Mouse (Mus musculus): ENCODE results near the gene Cox6a1.
"Not testable (repeated sequence)": the region's sequence is repeated elsewhere in the genome, so short reads cannot be mapped to it uniquely, and the experiment has no call there.

Gene Cox6a1

DNA sequence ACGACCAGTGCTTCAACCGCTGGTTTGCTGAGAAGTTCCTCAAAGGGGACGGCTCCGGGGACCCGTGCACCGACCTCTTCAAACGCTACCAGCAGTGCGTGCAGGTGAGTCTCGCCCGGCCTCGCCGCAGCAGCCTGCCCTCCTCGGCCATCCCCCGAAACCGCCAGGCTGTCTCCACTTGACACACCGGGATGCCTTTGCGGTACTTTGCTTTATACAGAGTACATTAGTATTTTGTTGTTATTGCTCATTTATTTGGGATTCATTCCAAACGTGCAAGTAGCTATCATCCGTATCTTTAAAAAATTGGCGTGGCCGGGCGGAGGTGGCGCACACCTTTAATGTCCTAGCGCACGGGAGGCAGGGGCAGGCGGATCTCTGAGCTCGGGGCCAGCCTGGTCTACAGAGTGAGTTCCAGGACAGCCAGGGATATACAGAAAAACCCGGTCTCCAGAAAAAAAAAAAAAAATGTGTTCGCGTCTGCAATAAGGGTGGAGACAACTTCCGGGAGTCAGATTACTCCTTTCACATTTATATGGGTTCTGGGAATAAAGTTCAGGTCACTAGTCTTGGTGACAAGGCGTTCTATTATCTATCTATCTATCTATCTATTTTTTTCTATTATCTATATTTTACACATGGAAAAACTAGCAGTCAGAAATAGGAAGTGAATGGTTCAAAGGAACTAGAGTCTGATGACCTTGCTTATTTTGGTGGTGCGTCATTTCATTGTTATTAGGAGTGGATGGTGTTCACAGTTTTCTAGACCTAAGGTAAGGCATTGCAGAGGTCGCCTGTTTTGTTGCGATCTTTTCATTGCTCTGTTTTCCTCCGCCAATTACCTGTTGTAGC lies 7.2 kb downstream of the Cox6a1 start:
- DNase-seq, result no peak

DNA sequence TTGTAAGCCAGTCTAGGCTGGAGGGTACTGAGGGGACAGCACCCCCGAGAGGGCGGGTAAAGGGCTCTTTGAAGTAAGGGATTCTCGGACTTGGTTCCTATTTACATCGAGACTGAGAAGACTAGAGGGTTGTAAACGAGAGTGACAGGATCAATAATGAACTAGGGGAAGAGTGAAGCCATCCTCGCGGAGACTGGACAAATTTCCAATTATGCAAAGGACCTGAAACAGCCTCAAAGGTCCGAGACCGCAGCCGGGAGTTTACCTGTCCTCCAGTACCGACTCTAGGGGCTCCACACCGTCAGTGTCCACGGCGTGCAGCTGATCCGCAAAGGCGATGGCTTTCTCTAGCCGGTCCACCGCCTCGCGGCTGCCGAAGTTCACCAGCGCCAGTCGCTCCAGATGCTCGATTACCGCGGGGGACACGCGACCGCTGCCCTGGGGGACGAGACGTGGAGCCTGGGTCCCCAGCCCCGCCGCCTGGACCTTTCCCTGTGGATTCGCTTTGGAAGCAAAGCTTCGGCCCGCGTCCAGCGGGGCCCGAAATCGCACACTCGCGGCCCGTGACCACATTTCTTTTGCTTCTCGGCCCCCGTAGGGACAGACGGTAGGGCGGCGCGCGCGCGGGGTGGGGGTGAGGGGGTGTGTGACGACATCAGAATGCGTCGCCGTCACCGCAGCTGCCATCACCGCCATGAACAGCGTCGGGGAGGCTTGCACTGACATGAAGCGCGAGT lies 8.0 kb downstream of the Cox6a1 start, which contains the start of the genes Gatc and Triap1:
Gene Gatc, minus strand, starts transcription at position 602 of the 737 bp plus-strand sequence.
Gene Triap1, plus strand, starts transcription at position 649 of the 737 bp plus-strand sequence.
- peak; percentile 96 for DNase-seq

DNA sequence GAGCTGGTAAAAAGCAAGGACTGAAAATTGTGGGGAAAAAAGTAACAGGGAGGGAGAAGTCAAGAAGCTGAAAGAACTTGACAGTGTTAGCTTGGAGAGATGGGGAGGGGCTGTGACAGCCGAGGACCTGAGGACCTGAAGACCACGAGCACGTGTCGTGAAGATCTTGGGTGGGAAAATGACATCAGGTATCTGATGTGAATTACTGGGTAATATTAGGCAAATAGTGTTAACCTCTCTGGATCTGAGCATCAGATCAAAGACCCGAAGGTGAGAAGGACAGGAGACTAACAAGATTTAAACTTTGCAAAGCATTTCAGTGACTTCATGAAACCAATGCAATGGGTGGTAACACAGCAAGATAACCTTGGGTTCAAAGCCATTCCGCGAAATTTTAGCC lies 8.8 kb downstream of the Cox6a1 start:
- DNase-seq, result no peak

DNA sequence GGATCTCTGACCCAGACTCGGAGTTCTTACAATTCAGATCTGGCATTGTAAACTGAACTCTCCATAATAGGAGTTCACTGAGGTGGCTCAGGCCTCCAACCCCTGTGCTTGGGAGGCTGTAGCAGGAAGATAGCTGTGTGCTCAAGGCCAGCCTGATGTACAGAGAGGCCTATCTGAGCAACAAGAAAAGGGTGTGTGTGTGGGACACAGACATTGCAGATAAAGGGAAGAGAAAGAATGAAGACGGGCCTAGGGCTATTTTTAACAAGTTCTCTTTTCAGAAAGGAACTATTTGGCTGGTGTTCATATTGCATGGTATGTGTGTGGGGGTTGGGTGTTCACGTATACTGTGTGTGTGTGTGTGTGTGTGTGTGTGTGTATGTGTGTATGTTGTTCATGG lies 15.2 kb downstream of the Cox6a1 start:
- DNase-seq, result no peak

DNA sequence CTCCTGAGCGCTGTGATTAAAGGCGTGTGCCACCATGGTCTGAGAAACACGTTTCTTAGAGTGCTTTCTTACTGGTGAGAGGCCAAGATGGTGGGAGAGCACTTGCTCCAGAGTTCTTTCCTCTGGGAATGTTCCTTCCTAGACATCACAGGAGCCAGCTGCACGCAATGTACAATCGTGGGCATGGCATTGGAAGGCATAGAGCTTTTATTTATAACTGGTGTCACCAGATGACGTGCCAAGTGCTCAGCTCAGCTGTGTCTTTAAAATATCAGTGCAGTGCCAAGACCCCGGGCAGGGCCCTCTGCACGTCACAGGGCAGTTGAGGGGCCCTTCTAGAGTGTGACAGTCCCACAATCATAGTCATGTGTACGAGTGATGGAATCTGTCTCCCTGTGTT lies 17.8 kb downstream of the Cox6a1 start:
- DNase-seq, result no peak

DNA sequence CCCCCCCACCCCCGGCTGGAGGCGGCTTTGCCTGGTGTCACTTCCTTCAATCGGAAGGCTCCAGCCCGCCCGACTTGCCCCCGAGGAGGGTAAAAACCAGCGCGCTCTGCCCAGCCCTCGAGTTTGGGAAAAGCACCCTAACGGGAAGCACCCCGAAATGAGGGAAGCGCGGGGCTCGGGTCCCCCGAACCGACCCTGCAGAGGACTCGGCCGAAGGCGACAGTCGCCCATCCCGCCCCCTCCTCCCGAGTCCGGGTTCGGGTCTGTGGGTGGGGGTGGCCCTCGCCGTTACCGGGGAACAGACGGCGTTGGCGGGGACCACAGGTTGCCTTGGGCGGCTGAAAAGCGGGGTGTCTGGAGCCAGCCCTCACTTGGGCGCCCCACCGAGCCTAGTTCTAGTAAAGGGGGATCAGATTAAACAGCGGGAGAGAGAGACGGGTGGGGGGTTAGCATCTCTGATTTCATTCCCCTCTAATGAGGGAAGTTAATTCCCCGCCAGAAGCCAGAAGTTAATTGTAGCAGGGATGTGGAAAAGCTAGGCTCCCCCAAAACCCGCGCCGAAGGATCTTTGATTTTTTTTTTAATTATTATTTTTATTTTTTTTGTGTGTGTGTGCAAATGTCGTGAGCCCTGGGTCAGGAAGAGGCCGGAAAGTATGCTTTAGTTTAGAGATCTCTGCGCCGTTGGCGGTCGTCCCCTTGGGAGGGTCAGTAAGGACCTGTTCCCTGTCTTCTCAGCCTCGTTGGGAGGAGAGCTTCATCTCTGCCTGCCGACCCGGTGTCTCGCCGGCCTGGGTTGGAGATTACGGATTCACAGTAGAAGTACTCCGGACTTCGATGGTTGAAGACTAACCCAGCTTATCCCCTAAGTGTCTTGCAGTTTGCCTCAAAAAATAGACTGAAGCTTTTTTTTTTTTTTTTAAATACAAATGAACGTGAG lies 20.9 kb downstream of the Cox6a1 start:
- peak; percentile 47 to 60 for DNase-seq

DNA sequence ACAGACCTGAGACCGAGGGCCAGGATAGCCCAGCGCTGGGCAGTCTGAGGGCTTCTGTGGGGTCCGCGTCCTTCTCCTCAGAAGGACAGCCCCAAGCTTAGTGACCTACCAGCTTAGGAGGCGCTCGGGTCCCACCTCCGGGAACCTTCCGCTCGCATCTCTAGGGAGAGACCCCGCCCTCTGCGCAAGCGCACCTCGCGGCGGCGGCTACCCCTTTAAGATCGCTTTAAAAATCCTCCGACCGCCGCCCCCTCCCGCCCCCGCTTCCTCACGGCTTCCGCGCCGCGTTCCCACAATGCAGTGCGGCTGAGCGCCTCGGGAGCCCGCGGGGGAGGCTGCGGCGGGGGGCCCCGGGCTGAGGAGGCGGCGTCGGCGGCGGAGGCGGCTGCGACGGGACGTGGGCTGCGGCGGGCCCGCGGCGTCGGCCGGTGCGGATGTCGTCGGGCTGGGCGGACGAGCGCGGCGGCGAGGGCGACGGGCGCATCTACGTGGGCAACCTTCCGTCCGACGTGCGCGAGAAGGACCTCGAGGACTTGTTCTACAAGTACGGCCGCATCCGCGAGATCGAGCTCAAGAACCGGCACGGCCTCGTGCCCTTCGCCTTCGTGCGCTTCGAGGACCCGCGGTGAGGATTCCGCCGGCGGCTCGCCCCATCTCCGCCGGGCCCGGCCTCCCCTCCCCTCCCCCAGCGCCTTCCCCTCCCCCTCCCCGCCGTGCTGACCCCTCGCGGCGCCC lies 21.7 kb downstream of the Cox6a1 start, which contains the start of gene Srsf9:
Gene Srsf9, plus strand, starts transcription at position 303 of the 735 bp plus-strand sequence.
- peak; percentile 98 to 99 for DNase-seq

DNA sequence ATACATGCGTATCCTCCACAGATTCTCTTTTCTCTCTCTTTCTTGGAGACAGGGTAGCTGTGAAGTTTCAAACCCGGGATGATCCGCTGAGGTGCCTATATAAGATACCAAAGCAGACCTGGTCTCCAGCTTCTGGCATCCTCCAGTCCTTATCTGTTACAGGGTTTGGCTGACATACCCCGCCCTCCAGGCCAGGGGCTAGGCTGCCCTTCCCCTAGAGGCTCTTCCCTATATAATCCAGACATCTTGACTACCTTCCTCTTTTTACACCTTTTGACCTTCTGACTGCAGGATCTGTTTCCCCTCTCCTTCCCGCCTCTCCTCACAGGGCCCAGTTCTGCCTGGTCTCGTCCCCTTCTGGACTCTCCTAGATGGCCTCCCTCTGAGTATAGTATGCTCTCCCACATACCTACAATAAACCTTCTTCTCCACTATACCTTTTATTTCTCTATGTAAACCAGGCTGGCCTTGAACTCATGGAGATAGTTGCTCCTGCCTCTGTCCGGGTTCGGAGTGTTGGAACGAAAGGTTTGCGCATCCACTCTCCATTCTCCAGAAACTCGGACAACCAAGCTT lies 22.4 kb downstream of the Cox6a1 start:
- DNase-seq, result peak in 1 of 2 experiments; percentile 29

DNA sequence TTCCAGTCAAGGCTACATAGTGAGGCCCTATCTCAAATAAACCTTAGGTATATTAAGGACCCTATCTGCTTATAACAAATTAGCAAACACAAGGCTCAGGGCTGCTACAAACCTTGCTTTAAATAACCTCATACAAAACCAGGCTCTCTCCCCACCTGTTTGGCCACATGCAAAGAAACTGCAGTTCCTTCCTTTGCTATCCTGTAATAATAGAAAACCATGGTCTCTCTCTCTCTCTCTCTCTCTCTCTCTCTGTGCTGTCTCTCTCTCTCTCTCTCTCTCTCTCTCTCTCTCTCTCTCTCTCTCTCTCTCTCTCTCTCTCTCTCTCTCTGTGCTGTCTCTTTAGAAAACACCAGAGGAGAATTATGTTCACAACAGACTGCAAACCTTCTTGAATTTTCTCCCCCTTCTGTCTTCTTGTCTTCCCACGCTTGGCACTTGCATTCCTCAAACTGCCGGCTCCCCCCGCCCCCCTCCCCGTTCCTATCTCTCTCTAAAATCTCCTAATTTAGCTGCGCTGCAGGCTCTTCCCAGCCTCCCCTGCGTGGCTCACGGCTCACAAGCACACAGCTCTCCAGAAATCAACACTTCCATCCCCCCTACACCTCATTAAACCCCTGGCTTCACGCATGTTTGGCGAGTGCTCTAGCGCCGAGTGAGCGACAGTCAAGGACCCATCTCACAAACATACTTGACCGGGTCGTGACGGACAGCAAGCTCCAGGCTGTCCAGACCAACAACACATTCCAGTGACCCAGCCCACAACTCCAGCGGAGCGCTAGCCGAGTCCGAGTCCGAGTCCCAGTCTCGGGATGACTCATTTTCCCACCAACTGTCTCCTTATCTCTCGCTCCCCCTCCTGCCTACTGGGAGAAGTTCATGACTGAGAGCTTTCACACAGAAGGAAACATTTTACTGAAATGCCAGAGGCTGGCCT lies 29.5 kb downstream of the Cox6a1 start:
- peak; percentile 83 to 85 for DNase-seq

DNA sequence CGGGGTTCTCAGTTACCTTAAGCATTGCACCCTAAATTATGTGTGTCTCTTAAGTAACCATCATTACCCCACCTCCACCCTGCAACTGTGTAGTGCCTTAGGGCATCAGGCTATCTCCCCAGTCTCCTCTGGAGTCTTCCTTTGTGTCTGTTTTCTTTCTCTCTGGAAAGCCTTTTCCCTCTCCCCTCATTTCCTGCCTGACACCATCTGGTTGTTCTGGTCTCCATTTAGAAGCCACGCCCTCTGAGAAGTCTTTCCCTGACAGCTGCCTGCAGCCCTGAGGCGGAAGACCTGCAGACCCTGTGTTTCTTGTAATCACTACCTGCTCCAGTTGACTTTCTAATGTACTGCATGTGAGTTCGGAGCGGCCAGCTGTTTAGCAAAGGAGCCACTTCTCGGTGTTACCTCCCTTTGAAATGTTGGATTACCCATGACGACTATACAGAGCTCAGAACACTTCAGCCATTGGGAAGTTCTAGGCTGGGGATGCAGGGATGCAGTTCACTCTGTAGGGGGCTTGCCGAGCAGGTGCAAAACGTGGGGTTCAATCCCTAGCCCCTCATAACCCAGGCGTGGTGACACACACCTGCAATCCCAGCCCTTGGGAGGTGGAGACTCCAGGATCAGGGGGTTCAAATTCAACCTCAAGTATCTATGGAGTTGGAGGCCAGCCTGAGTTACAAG lies 31.0 kb downstream of the Cox6a1 start:
- DNase-seq, result no peak

DNA sequence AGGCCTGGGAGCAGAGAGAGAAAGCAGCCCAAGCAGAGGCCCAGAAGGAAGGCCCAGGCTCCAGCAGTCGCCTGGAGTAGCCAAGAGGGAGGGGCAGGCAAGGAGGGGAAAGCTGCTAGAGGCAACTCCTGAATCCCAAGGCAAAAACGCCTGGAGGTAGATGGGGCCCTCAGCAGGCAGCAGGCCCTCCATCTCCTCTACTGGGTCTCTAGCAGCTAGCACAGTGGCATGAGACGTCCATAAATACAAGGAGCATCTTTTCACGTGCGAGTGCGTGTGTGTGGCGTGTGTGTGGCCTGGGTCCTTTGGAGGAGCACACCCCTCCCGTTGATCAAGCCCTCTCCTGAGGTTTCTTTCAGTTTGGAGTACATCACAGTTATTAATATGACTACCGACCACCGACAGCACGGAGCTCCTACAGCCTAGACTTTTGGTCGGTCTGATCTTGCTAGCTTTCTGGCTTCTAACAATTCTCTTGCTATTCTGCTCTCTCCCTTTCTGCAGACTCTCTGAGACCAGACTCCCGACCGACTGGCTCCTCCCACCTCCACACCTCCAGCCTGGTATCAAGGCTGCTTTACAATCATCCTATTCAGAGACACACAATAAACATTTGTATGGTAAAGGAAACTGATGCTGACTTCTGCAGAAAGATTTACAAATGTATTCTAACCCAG lies 31.7 kb downstream of the Cox6a1 start:
- DNase-seq, result peak in 1 of 2 experiments; percentile 28

DNA sequence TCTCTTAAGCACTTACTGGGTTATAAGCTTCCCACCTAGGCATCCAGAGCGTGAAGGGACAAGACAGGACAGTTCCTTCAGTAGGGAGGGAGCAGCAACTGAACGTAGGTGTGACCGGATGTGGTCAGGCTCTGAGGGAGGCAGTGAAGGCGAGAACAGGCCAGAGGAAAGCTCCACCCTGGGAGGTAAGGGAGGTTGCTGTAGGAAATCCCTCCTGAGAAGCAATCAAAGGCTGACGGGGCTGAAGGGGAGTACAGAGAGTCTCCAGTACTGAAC lies 35.2 kb downstream of the Cox6a1 start:
- DNase-seq, result no peak

DNA sequence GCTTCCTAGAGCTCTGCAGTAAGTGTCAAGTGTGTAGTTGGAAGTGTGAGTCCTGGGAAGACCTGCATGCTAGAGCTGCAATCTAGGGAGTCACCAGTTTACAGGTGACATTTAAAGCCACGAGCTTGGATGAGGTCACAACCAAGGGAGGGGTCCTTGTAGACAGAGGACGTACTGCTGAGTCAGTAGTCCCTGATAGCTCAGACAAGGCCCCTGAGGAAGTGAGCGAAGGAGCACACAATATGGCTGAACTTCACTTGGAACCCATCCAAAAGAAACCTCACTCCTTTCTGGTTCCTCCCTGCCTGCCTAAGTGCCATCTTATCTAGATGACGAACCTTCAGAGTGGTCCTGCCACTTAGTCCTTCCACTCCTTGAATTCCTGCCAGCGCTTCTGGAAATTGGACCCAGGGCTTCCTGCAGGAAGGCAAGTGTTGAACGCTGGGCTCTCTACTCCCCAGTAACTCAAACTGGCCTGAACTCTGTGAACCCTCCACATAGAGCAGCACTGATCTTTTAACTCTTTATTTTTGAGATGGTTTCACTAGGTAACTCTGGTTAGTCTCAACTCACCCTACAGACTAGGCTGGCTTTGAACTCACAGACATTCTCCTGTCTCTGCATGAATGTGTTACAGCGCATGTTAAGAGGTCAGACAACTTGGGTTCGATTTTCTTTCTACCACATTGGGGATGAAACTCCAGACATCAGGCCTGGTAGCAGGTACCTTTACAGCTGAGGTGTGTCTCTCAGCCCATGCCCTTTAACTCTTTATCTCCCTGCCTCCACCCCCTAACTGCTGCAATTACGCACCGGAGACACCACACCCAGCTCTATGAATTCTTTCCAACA lies 35.7 kb downstream of the Cox6a1 start:
- no peak for DNase-seq

DNA sequence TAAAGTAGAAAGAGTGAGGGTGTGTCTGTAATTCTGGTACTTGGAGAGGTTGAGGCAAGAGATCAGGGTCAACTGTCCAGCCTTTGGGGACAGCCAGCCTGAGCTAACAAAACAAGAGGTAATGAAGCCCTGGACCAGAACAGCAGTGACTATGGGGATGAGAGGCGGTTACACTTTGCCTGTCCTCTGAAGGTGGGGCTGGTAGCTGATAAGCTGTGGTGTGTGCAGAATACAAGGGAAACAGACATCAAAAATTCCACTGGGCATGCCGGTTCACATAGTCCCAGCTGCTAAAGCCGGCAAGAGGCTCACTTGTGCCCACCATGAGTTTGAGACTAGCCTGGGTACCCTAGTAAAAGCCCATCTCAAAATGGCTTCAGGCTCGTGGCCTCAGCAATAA lies 36.4 kb downstream of the Cox6a1 start:
- DNase-seq, result no peak

DNA sequence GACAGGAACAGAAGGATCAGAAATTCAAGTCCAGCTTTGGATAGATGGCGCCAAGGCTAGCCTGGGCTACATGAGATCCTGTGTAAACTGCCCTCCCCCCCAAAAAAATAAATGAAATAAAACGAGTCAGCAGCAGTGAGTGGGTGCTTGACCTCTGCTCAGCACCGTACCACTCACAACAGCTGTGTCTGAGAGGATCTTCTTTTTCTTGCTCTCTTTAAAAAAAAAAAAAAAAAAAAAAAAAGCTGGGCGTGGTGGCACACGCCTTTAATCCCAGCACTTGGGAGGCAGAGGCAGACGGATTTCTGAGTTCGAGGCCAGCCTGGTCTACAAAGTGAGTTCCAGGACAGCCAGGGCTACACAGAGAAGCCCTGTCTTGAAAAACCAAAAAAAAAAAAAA lies 46.6 kb downstream of the Cox6a1 start:
- DNase-seq, result not testable (repeated sequence)

DNA sequence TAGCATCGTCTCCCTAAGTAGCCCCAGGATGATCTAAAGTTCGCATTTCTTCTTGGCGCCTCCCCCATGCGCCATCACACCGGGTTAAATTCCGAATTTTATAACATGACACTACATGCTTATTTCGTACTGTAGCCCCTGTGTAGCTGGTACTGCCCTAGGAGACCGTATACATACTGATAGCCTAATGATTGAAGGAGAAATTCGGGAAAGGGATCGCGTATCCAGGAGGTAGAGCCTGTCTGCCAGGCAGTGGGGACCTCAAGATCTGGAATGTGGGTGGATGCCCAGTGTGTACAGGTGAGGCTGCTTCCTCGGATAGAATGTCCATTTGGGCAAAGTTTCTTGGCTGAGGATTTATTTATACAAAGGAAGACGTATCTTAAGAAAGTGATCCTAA lies 47.2 kb downstream of the Cox6a1 start:
- peak in 1 of 2 experiments; percentile 21 for DNase-seq

DNA sequence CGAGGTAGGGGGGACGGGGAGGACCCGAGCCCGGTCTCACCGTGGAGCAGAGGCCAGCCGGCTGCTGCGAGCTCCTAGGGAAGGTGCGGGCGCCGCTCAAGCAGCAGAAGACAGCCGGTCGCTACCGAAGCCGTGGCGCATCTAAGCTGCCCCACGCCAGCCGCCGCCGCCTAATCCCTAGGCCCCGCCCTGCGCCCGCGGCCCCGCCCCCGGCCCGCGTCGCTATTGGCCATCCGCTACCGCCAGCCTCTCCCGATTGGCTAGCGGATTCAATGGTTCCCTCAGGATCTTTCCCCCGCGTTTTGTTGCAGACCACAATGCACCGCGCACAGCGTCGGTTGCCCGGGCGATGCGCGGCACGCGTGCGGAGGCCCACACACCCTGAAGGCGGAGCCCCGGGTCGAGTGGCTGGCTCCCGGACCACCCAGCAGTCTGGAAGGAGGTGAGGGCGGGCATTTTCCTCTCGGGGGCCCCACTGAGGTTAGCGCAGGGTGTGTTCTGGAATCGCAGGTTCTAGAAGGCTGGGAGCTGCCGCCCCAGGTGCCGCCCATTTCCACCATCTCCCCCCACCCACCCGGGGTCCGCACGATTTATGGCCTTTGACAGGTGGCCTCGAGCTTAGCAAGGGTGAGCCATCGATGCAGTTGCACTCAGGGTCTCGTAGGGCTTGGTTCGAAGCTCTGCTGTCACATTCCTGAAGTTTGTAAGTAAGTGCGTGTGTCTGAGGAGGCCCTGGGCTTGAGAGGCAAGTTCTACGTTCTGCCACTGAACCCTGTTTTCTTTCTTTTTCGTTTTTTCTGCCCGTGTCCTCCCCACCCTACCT lies 47.8 kb downstream of the Cox6a1 start, which contains the start of gene Dynll1:
Gene Dynll1, minus strand, starts transcription at position 208 of the 823 bp plus-strand sequence.
- peak; percentile 100 for DNase-seq
